Mouse (Mus musculus) granulocyte monocyte progenitor cell, adult 5-6 weeks (primary cell): ENCODE data around the gene Fam160a1. TPM values are rescaled to one million over a fixed set of nuclear protein-coding genes. Genes with fewer than 3 reads are reported as not detected.

ENCODE experiments used
- ATAC-seq: replicated peaks from 2 replicates; pipeline ENCODE4 v1.8.0; 2016; ENCODE audit warnings: mild to moderate bottlenecking, moderate TSS enrichment, inconsistent platforms; ENCODE audit not compliant: poor library complexity, severe bottlenecking
- total RNA-seq, 2 experiments: library from RNA; stranded (forward) in 1 of 2; stranded (reverse) in 1 of 2; fragments of 200-712, 200-1000 nt in 1 of 2; fragments of >200 nt in 1 of 2; fragmentation: Nextera tagmentation in 1 of 2; gene quantifications; 2 replicates each; pipeline ENCODE4 v1.2.3; 2014 to 2017

Fam160a1 gene
- total RNA-seq, 2 experiments from 2014 or later: not detected

DNA sequence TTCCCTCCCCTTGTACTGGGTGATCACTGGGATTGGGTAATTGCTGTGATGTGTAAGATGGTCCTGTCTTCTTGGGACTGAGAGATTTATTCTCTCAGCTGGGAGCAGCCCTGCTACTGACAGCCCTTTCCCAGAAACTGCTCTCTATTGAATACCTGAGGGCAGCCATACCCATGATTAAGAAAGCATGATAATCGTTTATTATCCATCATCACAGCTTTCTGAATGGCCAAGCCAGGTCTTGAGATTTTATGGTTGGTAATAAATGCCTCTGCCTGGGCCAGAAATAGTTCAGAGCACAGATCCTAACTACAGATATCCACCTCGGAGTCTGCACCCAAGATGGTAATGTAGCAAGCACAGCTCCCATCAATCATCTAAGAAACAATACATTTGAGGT lies 59.1 kb downstream of the Fam160a1 start:
- no peak for ATAC-seq

DNA sequence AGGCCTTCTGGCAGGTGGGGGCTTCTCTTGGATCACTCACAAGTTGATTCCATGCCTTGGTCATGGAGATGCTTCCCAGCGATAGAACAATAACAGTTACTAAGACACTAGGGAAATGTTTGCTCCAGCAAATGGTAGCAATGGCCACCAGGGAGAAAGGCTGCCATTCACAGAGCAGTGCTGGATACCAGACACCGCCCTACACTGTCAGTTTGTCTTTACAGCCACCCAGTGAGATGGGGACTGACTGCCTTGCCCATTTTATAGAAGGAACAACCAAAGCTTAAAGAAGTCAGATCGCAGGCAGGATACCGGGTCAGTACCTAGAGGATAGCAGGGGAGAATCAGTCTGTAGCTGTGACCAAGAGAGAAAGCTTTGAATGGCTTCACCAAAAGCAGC lies 59.7 kb downstream of the Fam160a1 start:
- no peak for ATAC-seq

DNA sequence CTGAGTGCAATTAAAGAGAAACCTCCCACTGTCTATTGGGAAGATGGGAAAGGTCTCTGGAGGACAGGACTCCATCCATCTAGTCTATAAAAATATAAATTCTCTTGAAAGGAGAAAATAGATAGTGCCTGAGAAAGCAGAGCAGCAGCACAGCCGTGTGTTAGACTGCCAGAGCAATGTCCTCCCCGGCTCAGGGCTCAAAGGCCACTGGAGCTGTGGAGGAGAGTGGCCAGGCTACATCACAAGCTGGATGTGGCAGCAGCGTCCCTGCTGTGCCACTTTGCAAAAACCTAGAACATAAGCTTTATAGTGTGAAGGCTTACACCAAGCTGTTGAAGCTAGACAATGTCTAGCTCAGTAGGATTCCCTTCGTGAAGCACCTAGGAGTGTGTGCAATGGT lies 67.7 kb downstream of the Fam160a1 start:
- ATAC-seq: no peak

DNA sequence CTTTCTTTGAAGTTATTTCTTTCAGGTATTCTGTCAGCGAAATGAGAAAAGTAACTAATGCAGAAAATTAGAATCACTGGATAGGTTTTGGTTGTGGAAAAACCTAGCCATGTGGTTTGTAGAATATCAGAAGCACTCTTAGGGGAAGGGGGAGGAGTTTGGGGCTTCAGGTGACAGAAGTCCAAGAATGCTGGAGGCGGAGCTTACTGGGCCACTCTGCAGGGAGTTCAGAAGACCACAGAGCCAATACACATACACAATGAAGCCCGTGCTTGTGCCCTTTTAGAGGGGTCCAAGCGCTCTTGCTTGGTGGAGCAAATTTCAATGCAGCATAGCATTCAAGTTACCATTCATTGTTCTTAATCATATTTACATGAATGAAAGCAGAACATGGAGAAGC lies 68.2 kb downstream of the Fam160a1 start:
- ATAC-seq: no peak

DNA sequence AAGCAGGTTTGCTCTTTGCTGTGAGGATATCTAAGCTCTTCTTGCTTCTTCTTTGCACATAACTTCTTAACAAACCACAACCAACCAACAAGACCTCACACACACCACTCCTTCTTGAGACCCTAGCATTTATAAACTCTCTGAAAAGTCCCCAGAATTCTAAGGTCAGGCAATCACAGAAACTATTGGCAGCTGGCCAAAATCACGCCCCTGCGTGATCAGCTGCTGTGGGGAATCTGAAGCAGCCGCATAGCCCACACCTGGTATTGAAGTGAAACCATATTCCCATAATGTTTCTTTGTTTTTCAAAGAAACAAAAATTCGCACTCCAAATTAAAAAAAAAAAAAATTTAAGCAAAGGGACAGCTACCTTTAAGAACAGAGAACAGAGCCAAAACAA lies 71.0 kb downstream of the Fam160a1 start:
- no peak for ATAC-seq

DNA sequence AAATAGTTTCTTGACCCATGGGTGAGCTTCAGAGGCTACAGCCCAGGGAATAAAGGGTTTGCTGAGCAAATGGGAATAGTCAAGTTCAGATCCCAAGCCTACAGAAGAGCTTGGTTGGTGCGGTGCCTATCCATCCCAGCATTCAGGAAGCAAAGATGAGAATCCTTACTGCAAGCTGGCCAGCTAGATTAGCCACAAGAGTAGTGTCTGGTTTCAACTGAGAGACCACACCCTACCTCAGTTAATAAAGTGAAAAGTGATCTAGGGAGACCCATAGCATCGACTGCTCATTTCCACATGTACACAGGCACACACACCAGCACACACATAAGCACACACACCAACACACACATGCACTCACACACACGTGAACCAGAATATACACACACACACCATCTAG lies 75.3 kb downstream of the Fam160a1 start:
- no peak for ATAC-seq

DNA sequence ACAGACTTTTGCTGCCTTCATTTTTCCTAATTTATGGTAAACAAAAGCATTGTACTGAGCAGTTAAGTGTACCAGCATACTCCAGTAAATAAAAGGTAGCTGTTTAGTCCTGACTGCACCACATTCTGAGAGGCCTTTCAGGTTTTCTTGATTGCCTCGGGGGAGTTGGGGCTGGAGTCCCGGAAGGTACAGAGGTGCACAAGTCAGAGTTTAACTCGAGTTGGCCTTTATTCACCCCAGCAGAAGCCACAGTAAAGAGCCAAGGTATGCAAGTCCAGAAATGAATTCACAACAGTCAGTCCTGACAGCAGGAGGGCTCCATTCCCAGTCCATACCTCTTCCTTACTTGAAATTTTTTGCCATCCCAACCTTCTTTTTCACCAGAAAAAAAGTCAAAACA lies 78.5 kb downstream of the Fam160a1 start:
- no peak for ATAC-seq

DNA sequence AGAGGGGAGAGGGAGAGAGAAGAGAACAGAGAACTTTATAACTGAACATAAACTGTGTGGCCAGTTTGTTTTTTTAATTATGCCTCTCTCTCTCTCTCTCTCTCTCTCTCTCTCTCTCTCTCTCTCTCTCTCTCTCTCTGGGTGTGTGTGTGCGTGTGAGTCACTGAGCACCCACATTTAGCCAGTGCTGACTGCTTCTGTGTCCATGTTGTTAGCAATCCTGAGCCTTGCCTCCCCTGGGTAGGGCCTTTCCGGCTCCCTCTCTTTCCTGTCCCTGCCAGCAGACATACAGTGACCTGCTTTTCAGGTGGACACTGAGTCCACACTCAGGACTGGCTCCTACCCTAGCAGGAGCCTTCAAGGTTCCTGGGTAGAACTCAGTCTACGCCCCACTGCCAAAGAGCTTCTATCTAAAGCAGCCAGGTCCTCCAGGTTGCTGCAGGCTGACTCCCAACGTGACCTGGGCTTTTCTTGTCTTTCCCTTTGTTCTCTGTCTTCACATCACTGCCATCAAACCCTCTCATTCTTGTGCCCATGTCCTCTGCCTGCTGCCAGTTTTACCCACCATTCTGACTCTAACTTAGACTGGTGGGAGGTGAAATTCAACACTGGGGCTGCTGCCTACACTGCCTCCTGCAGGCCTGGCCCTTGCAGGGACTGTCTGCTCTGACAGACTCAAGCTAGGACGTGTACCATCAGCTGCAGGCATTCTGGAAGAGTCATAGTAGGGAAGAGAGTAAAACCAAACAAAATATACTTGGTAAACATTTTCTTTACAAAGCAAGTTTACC lies 83.0 kb downstream of the Fam160a1 start:
- no peak for ATAC-seq

DNA sequence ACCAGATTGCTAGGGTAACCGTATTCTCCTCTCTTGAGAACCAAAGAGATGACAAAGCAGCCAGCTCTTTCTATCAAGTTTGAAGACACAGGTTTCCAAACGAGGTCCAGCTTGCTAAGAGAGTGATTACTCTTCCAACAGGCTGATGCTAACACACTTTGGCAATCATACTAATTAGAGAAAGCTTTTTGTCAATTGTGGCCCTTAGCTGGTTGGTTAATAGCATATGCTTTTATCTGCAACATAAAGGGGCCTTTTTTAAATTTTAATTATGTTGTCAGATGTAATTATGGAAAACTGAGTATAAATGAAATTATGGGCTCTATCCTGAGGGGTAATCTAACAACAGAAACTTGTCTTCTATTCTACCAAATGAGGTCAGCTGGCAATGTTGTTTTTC lies 89.9 kb downstream of the Fam160a1 start:
- no peak for ATAC-seq

DNA sequence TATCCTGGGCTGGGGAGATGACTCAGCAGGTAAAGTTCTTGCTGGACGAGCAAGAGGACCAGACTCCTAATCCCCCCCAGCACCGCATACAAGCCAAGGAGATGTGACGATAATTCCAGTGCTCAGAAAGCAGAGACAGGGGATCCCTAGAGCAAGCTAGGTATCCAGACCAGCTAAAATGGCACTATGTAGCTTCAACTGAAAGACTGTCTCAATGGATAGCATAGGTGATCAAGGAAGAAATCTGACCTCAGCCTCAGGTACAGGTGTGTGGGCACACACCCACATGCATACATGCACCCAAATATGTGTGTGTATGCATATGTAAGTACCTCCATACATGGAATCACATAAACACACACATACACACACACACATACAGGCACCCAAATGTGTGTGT lies 91.1 kb downstream of the Fam160a1 start:
- no peak for ATAC-seq

DNA sequence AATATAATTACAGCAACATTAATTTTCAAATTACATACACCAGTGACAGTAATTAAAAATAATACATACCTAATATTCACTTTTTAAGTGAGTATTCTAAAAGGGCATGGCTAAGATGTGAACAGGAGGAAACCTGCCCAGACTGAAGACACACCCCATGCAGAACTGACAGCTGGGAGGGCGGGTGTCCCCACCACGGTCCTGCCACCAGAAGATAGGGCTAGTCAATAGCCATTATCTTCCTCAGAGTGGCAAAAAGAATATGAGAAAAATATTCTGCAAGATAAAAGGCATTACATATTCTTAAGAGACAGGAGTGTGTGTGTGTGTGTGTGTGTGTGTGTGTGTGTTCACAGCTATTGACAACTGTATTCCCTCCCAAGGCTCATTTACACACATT lies 92.0 kb downstream of the Fam160a1 start:
- no peak for ATAC-seq

DNA sequence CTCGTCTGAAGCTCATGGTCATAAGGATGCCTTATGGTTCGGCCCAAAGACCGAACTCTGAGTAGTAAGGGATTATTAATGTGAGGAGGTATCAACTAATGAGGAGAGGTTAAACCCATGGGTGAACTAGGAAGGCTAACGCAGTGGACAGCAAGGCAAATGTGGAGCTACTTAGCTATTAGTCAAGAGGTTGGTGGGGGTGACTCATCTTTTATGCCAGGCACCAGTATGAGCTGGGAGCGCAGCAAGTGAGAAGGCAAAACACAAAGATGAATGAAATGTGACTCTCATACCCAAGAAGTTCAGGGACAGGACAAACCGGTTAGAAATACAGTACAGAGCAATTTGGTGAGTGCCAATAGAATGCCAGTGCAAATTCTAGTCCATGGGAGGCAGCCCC lies 94.5 kb downstream of the Fam160a1 start:
- no peak for ATAC-seq

DNA sequence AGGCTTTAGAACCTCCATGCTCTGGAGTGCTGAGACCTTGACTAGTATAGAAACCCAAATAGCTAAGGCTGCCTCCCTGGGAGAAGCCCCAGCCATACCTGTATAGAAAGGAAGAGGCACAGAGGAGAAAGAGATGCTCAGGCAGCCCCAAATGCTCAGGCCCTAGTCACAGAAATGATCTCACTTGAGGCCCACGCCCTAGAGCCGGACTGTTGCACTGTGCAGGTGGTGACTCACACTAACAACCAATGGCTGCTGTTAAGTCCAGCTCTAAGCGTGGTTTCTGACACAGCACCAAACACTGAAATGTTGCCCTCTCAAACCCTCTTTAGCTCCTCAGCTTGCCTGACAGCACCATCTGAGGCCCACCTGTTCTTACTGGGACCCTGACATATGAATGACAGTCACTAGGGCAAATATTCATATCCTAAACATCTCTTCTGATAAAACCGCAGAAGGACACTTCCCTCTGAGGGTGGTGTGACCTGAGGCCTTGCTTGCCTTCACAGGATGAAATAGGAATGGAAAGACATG lies 101.3 kb downstream of the Fam160a1 start:
- ATAC-seq: no peak

DNA sequence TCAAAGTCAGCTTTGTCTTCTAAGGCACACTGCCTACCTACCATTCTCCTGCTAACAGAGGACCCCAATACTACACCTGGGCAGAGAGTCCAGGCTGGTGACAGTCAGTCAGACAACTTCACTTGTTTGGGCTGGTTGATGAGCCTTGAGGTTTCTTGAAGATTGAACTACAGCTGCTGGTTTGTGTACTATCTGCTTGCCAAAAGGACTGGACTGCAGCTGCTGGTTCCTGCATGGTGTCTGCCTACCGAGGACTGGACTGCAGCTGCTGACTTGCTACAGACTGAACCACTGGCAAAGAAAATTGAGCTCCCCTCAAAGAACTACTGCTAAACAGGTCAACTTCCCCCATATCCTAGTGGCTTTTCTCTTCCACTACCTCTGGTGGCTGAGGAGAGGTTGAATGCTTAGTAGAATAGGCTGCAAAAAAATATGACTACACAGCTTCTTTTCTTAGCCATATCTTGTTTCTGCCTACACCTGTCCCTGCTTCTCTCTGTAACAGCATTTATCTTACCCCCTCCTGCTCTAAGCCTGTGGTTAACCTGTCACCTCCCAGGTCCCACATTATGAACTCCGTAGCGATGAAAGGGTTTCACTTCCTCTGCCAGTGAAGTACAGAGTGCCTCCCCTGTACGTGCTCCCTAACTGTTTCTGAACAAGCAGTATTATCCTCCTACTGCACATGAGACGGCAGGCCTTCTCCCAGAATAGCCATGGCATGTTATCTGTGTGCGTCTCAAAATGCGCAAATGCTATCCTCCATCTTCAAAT lies 103.0 kb downstream of the Fam160a1 start:
- ATAC-seq: peak; percentile 75

DNA sequence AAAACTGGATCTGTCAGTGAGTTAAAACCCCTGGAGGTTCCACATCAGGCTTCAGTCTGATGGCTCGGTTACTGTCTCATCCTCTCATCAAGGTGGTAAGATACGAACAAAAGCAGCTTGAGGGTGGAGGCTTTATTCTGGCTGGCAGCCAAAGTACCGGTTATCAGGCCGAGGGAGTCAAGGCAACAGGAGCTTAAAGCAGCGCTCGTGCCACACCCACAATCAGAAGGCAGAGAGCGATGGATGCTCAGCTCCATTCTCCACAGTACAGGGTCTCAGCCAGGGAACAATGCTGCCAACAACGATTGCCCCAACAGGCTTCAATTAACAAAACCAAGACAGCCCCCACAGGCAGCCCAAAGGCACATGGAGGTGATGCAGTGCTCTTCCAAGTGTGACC lies 106.4 kb downstream of the Fam160a1 start:
- no peak for ATAC-seq

DNA sequence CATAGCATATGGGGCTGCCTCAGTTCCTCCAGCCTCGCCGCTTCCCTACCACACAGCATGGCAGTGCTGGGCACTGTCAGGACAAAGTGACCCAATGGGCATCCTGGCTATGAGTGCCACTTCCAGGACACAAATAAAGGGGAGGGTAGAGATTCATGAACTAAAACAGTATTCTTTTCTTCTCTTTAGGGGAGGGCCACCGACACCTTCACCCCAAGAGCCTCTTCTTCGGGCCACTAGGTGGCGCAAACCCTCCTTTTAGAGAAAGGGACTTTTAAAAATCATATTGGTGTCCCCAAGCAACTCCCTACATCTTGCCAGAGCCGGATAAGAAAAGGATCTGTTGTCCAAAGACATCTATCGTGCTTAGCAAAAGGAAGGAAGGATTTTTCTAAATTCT lies 109.7 kb downstream of the Fam160a1 start:
- no peak for ATAC-seq

DNA sequence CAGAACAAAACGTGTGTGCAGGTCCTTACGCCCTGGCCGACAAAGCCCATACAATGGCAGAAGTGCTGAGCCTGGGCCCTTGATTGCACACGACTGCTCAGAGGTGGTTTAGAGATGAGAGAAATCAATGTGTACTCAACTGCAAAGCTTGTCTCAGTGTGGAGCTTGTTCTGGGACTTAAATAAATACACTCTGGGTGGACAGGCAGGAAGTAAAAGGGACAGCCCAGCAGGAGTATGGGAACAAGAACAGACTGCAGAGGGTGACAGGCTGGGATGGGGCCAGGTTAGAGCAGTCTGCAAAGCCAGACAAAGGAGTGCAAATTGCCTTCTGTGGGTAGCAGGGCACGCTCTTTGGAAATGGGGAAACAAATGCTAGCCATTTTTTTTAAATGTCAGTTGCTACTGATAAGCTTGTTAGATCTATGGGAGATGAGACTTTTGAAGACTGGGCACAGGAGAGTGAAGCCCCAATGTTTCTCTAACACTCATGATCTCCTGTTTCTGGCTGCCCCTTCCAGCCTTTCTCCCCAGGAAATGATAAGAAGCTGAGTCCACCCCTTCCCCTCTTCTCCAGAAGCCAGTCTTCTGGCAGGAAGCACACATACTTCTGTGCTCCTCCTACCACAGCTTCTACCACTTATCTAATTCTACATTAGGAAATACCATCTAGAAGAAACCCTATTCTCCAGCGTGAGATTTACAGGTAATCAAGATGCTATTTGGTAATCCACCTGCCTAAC lies 113.8 kb downstream of the Fam160a1 start:
- ATAC-seq: no peak

DNA sequence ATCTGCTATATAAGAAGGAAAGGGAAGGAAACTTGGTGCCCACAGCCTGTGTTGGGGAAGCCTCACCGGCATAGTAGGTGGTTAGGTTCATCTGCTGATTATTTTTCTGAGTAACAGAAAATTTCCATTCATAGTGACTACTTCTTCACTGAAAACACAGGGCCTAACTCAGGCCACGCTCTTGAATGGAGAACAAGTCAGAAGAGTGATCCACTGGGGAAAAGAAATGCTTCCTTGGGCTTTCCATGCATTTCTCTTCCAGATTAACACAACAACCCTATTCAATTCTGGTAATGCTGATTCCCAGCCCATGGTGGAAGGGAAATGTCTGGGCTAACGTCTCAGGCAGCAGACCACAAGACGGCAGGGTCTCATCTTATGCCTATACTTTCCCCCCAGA lies 118.6 kb downstream of the Fam160a1 start:
- no peak for ATAC-seq

DNA sequence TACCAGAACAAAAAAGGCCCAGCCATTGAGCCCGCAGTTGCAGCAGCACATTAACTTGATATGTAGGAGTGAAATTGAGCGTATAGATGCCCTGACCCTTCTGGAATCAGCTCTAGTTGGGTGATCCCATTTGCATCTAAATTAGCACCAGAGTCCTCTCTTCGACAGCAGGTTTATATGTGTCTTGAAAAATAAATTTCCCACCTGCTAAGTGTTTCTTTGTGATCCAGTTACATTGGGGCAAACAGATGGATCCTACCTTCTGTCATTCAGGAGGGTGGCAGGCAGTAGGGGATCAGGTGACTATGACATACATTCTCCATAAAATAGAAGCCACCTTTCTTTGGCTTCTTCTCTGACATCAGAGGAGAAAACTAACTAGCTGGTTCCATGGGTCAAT lies 122.0 kb downstream of the Fam160a1 start:
- ATAC-seq: no peak

DNA sequence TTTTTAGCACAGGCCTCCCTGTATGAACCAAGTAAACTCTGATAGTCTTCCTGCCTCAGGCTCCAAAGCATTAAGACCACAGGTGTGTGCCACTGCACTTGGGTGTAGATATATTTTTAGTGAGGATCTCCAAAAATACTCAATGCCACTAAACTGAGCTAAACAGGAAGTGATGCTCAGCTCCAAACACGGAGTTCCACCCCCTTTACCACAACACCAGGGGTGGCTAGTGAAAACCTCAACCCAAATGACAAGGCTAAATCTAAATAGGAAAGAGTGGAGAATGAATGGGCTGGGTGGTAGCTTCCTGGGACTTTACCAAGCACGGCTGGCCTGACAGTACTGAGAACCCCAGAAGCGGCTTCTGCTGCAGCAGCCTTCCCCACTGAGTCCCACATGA lies 124.1 kb downstream of the Fam160a1 start:
- peak; percentile 53 for ATAC-seq

DNA sequence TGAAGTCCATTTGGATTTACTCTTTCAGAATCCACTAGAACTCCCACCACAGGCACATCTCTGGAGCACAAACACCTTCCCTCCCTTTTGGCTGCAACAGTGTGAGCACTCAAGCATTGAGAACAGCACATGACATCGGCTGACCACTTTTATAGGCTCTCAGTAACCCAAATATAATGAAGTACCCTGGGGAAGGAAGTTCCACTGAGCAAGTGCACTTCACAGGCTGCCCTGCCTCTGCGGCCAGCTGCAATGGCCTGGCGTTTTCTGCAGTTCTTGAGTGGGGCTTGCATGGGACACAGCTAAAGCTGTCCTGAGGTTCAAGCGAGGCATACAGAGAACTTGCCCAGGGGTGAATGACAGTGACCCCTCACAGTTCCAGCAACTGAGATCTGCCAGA lies 126.0 kb downstream of the Fam160a1 start:
- no peak for ATAC-seq
